Mouse (Mus musculus) kidney, adult 18-20 months (tissue): Measurements from ENCODE around the gene Rora.

Experiments used
- DNase-seq: peaks from one replicate; pipeline ENCODE4 v3.0.0; 2021

Gene Rora

GRCm38 (mm10) chr9:69164653-69165052 is 511.1 kb downstream of the Rora start:
- no peak for DNase-seq

GRCm38 (mm10) chr9:69165096-69165836 is 511.7 kb downstream of the Rora start:
- no peak for DNase-seq

- DNase-seq: peak; percentile 19
Observed at GRCm38 (mm10) chr9:69174061-69174460, 520.5 kb downstream of the Rora start.

DNA sequence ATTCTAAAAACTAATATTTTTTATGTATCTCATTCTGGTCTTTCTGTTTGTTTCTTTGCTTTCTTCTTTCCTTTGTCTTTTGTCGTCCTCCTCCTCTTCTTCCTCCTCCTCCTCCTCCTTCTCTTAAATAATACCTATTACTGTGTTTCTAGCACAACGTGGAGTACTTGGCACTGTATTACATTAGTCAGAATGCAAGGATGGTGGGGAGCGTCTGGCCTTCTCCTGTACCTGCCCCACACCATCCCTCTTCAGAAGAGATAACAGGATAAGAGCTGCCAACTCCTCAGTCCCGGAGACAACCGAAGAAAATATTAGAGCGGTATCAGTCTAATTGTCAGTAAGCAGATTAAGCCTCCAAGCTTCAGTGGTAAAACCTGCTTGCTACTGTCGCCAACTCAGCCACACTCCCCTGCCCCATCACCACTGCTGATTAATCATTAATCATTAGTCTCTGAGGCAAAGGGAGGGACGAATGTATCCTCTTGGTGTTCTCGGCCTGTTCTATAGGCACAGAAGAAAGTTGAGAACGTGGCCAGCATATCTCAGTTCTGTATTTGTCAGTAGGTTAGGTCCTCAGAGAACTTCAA is 521.0 kb downstream of the Rora start:
- DNase-seq: peak; percentile 31

DNA sequence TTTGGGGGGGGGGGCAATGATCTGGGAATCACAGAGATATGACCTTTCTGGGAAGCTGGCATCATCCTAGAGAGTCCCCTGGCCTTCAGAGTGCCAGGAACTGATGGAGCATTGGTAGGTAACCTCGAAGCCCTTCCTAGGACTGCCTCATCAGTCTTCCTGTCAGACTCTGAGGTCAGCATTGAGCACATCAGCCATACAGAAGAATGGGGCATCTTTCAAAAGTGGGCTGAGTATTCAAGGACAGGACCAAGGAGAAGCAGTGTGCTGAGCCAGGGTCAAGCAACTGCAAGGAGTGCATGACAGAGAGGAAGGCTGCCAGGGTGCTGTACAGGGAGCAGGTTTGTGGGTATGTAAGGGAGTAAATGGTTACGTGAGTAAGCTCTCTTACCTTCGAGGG is 523.4 kb downstream of the Rora start:
- DNase-seq: no peak

DNA sequence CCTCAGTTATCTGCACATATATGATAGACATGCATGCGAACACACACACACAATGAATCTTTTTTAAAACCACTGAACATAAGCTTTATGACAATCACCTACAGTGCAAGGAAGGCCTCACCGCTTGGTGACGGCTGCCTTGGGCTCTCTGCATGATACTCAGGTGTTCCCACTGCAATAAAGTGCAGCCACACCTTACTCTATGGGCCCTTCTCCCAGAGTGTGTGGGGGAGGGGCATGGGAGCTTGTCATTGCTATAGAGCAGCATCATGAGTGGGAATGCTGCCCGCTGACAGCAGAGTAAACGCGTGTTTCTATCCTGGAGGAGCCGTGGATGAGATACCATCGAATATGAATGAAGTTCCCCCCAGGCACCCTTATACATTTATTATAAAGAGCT is 525.6 kb downstream of the Rora start:
- no peak for DNase-seq

- peak; percentile 43 for DNase-seq
Observed at GRCm38 (mm10) chr9:69180961-69181360, 527.4 kb downstream of the Rora start.

- DNase-seq: peak; percentile 25
Observed at GRCm38 (mm10) chr9:69181411-69181810, 527.8 kb downstream of the Rora start.

DNA sequence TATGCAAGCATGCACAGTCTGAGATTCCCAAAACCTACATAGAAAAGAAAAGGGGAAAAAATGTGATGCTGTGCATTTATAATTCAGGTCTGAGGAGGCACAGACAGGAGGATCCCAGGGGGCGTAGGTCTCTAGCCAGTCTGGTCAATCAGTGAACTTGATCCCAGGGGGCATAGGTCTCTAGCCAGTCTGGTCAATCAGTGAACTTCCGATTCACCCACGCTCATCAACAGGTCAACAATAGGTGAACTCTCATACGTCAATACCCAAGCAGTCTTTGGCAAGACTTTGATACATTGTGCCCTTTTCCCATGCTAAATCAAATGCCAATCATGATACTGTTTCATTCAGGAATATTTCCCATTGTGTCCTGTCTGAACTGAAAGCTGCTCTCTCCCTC is 530.3 kb downstream of the Rora start:
- peak; percentile 20 for DNase-seq

DNA sequence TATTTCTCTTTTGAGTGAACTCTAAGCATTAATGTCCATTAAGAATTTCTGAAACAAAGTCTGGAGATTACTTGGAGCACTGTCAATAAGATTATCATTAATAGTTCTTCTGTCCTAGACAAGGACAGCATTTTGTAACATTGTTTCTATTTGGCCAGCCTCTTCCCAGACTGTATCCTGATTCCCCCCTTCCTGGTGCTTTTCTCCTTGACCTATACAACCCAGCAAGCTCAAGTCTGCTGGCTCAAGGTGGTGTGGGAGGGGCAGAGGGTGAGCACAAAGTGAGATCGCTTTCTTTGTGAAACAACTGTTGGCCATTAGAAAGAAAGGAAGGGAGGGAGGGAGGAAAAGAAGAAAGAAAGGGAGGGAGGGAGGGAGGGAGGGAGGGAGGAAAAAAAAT is 537.1 kb downstream of the Rora start:
- DNase-seq: no peak

DNA sequence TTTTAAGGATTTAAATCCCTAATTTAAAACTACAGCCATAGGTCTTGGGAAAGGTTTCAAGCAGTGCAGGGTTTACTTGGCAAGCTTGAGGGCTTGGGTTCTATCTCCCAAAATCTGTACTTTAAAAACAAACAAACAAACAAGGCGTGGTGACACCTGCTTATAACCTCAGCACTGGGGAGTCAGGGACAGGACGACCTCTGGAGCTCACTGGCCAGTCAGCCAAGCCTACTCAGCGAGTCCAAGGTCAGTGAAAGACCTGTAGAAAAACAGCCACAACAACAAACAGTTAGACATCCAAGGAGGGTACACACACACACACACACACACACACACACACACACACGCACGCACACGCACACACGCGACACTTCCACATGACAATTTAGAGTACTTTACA is 538.9 kb downstream of the Rora start:
- DNase-seq: no peak

DNA sequence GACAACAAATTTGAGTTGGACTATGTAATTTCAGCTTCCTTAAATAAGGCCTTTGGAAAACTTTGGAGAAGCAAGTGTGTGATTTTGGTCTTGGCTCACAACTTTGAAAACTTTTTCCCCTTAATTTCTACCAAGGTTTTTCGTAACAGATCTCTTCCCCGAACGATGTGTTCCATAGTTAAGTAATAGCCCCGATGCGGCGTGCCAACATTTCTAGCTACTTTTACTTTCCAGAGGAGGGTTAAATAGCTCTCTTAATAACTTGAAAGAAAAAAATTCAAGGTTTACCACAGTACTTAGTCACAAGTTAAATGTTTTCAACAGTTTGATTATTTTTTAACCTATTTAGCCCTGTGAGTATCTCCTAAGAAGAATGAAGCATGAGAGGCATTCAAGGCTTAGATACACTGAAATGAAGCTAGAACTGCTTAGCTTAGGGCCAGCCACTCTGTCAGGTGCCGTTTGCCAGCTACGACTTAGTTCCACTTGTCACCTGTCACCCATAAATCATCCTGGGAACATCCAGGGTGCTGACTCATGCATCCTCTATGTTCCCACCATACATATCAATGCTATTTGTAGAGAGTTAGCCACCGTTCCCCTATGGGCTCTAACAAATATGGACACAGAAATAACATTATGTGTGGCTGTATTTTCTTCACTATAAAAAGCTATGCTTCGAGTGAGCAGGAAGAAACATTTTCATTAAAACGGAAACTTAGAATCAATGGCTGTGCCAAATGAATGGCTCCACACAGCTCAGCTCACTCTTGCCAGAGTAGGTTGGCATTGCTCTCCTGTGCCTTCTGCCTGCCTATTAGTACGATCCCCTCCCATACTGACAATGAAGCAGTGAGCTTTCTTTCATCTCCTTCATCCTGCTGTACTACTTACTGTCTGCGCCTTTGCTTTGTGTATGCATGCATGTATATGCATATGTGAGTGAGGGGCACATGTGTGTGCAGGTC is 541.3 kb downstream of the Rora start:
- DNase-seq: peak; percentile 26

GRCm38 (mm10) chr9:69213796-69214195 is 560.2 kb downstream of the Rora start:
- DNase-seq: no peak

- DNase-seq: no peak
Observed at GRCm38 (mm10) chr9:69224841-69225240, 571.3 kb downstream of the Rora start.

DNA sequence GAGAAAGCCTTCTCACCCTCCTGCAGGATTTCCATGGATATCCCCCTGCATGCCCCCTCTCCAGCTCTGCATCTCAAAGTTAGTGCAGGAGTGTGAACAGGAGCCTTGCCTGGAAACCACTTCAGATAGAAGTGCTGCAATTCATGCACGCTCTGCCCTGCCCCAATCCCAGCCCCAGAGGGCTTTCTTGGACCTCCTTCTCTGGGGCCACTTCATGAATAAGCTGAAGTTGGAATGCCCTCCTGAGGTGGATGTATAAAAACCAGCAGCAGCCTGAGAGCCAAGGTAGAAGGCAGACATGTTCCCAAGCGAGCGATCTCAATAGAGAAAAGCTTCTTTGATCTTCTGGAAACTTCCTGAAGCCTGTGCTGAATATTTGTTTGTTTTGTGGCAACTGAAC is 572.8 kb downstream of the Rora start:
- no peak for DNase-seq

DNA sequence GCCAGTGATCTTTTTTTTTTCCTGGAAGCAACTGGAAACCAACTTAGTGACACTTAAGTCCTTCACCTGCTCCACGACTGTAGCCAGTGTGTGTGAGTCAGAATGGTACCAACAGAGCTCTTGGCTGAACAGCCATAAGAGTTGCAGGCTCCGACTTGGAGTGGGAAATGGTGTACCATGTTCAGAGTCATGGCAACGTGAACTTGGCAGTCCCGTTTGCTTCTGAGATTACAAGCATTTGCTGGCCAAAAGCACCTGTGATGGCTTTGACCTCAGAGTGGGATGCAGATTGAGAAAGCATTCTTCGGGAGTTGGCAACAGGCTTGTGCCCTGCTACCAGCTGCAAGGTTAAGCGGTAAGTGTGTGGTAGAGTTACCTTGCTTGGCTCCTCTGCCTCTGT is 574.2 kb downstream of the Rora start:
- DNase-seq: no peak

DNA sequence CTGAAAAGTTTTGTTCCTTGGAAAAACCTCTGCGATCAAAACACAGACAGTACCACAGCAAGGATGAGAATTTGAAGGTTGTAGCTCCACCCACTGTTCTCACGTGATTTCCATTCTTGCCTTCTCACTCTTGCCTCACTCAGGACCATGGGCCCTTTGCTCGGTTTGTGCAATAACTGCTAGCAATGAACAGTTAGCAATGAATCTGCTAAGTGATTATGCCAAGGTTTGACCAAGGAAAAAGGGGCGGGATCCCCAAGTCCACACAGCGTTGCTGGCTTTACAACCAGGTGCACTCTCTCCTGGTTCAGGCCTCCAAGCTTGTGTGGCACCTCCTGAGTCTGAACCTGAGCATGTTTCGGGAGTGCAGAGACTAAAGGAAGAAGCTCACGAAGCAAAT is 576.3 kb downstream of the Rora start:
- DNase-seq: no peak

GRCm38 (mm10) chr9:69234526-69234925 is 580.9 kb downstream of the Rora start:
- no peak for DNase-seq

- no peak for DNase-seq
Observed at GRCm38 (mm10) chr9:69237316-69237715, 583.7 kb downstream of the Rora start.

DNA sequence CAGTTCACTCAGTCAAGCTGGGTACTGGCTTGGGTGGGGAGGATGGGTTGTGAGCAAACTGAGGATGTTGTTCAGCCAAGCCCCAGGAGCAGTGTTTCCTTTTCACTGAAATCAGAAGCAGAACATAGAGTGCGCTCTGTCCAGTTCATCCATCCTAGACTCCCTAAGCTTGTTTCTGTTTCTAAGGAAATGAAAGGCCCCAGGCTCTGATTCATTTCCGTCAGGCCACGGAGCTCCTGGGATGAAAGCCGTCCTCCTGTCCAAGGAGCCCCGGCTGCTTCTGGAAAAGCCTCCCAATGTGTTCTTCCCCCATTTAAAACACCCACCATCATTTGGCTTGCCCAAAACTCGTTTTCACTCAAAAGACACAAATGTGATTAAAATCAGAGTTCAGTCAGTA is 589.0 kb downstream of the Rora start:
- DNase-seq: no peak

DNA sequence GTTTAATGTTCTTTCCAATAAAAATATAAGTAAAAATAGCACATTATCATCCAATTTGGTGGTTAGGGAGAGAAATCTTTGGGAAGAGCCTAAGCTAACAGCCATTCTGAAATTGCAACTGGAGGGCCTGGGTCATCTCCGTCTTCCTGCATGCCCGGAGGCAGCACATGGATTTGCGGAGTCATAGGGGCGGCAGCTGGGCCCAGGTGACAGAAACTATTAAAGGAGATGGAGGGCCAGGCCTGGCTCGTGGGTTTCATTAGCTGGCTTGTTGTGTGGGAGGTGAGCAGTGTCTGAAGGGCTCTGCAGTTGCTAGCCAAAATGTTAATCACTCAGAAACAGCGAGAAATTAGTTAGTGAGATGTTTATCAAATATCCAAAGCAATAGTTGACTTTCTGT is 590.0 kb downstream of the Rora start:
- no peak for DNase-seq

- no peak for DNase-seq
Observed at GRCm38 (mm10) chr9:69246225-69246624, 592.6 kb downstream of the Rora start.

- DNase-seq: no peak
Observed at GRCm38 (mm10) chr9:69249586-69249985, 596.0 kb downstream of the Rora start.

GRCm38 (mm10) chr9:69250326-69250725 is 596.7 kb downstream of the Rora start:
- DNase-seq: no peak
